10 mouse cellular contexts compared by ENCODE assay signal in genomic region chr13:55447543-55447943, GRCm38 (mm10). TPM values are rescaled to one million over a fixed set of nuclear protein-coding genes. Genes with fewer than 3 reads are reported as not detected.
A peak's percentile ranks its signal among the peaks of the same experiment; 100 is the strongest.
DNase-seq lines count a peak whose midpoint lies in the region; ATAC-seq lines count a peak whose summit lies in the region.
"Had no signal": no experiment of that assay in that cellular context is flagged by ENCODE, and none has a peak within 500 bp of the region (broad histone marks: within the 10 kb centered on the region; RNA-seq: fewer than 3 reads in every experiment).

No protein-coding gene starts in this region.

- no peak overlapping the region for H3K4me2 ChIP-seq in neural tube, embryonic 13.5 days
- H3K4me2 ChIP-seq: limb, embryonic 15.5 days had no signal

- H3K4me1 ChIP-seq in neural tube, embryonic 13.5 days (replicated peaks), result peaks cover 37% of the 10 kb centered on the region

- peak overlapping the region; percentile 95 for H3K9ac ChIP-seq in neural tube, embryonic 13.5 days
- H3K9ac ChIP-seq: limb, embryonic 15.5 days had no signal

- no peaks in the 10 kb centered on the region for H3K9me3 ChIP-seq in neural tube, embryonic 13.5 days
- H3K9me3 ChIP-seq: limb, embryonic 15.5 days had no signal

- no peak overlapping the region for H3K27ac ChIP-seq in neural tube, embryonic 13.5 days (replicated peaks)
- H3K27ac ChIP-seq: limb, embryonic 15.5 days had no signal

- H3K36me3 ChIP-seq in neural tube, embryonic 13.5 days, result peaks cover 33% of the 10 kb centered on the region

- no peak for ATAC-seq in neural tube, embryonic 13.5 days (ENCODE audit: low read depth)

- 55% methylated on average over 3 of the region's 3 CpGs for WGBS in neural tube, embryonic 13.5 days

- DNase-seq in cerebellum, adult 9-11 months, result peak; percentile 19
- DNase-seq in cerebellum, adult 8-10 months, result no peak
- DNase-seq in neural tube, embryonic 10.5 days (ENCODE audit: extremely low spot score, low spot score), result no peak
- peak; percentile 71 to 74 for DNase-seq in lung, postnatal 4 days
- peak; percentile 73 for DNase-seq in thymus, postnatal 4 days
- DNase-seq in adipocyte (ENCODE audit: low spot score), result no peak
- no peak for DNase-seq in cerebellum, adult 18-20 months

- no peak overlapping the region for H3K4me3 ChIP-seq in neural tube, embryonic 13.5 days
- H3K4me3 ChIP-seq: limb, embryonic 15.5 days had no signal

- no peaks in the 10 kb centered on the region for H3K27me3 ChIP-seq in neural tube, embryonic 13.5 days
- H3K27me3 ChIP-seq: limb, embryonic 15.5 days had no signal

RNA-seq across cellular contexts. Expression of gene Grk6, which starts 2.7 kb away (rescaled TPM):
- 35.7 and 38.5 TPM in 2 replicates for polyA plus RNA-seq in neural tube, embryonic 13.5 days (2015; fragmentation: Nextera tagmentation; extraction: Ambion mirVana)

RNA-seq across cellular contexts. Expression of gene Prr7, which starts 16.5 kb away (rescaled TPM):
- polyA plus RNA-seq in neural tube, embryonic 13.5 days (2015; fragmentation: Nextera tagmentation; extraction: Ambion mirVana), result 2.5 and 3.1 TPM in 2 replicates

RNA-seq across cellular contexts. Expression of gene F12, which starts 20.9 kb away (rescaled TPM):
- 0.25 TPM in 1 of 2 replicates, not detected in the other for polyA plus RNA-seq in neural tube, embryonic 13.5 days (2015; fragmentation: Nextera tagmentation; extraction: Ambion mirVana)
- polyA plus RNA-seq: C2C12 had no signal

RNA-seq across cellular contexts. Expression of gene Pfn3, which starts 32.5 kb away (rescaled TPM):
- polyA plus RNA-seq in neural tube, embryonic 13.5 days (2015; fragmentation: Nextera tagmentation; extraction: Ambion mirVana), result 0.83 TPM in 1 of 2 replicates, not detected in the other
- polyA plus RNA-seq: C2C12; limb, embryonic 15.5 days had no signal

RNA-seq across cellular contexts. Expression of gene Dbn1, which starts 40.4 kb away (rescaled TPM):
- 574 and 615 TPM in 2 replicates for polyA plus RNA-seq in neural tube, embryonic 13.5 days (2015; fragmentation: Nextera tagmentation; extraction: Ambion mirVana)

Comparison
In these comparisons a context has a peak if more than half of its experiments do, and no peak if none do; other contexts are left out.
1. DNase-seq: peak in cerebellum, adult 9-11 months (single experiment), lung, postnatal 4 days (2 of 2) and thymus, postnatal 4 days (single experiment); none in cerebellum, adult 8-10 months (single experiment), neural tube, embryonic 10.5 days (single experiment), adipocyte (single experiment) and cerebellum, adult 18-20 months (0 of 2).